Mouse (Mus musculus) limb, embryonic 10.5 days (tissue): ENCODE data around the gene Nos2. TPM values are rescaled to one million over a fixed set of nuclear protein-coding genes. Genes with fewer than 3 reads are reported as not detected.
A peak's percentile ranks its signal among the peaks of the same experiment; 100 is the strongest.

Experiments used
- DNase-seq: peaks from one replicate; pipeline ENCODE4 v3.0.0-alpha.2; 2017; ENCODE audit warnings: low spot score
- H3K27ac ChIP-seq: fragments of 300-500 bp; sonication (generic); 2 replicates; pipeline ENCODE4 v1.5.1; 2016; ENCODE audit warnings: mild to moderate bottlenecking
- H3K27me3 ChIP-seq: fragments of 300-500 bp; sonication (generic); 2 replicates; pipeline ENCODE4 v1.6.1; 2016; ENCODE audit warnings: low read depth, mild to moderate bottlenecking; ENCODE audit not compliant: poor library complexity, severe bottlenecking
- H3K36me3 ChIP-seq: fragments of 300-500 bp; sonication (generic); 2 replicates; pipeline ENCODE4 v1.6.1; 2016; ENCODE audit warnings: mild to moderate bottlenecking, moderate library complexity
- H3K4me1 ChIP-seq: fragments of 300-500 bp; sonication (generic); 2 replicates; pipeline ENCODE4 v1.6.1; 2016
- H3K4me3 ChIP-seq: fragments of 300-500 bp; sonication (generic); 2 replicates; pipeline ENCODE4 v1.5.1; 2016; ENCODE audit warnings: mild to moderate bottlenecking, moderate library complexity
- H3K9me3 ChIP-seq: fragments of 300-500 bp; sonication (generic); replicated peaks from 2 replicates; pipeline ENCODE4 v1.6.1; 2016; ENCODE audit warnings: mild to moderate bottlenecking
- WGBS: fragments of 180-500 bp; shearing (Covaris S2); methylation state at CpG from one replicate; pipeline ENCODE4 v1.1.7; 2016; 5-methylcytosine and 5-hydroxymethylcytosine counted together
- polyA plus RNA-seq: library from polyadenylated mRNA; unstranded; fragments of >200 nt; fragmentation: Nextera tagmentation; extraction: Ambion mirVana; gene quantifications from 2 replicates; pipeline ENCODE4 v1.2.1, GENCODE M21; 2016

The Nos2 gene
- polyA plus RNA-seq, 1 experiment from 2014 or later, result 1.4 TPM

DNA sequence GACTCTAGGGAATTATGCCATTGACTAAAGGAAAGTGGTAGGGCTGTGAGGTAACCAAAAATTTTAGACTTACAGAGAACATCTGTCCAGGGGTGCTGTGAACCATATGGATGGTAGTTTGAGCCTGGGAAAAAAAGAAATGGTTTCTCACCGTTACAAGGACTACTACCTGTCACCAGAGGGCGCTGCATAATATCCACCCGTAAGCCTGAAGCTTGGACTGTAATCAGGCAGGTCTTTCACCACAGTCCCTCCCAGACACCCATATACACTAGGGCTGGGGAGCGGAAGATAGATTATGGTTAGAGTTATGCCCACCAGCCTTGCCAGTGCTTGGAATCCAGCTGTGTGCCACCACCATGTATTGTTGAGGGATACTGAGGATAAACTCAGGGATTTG lies 46.8 kb downstream of the Nos2 start:
- Histone ChIP-seq H3K36me3 (no peaks in the 10 kb centered on the region), H3K4me1 (peaks cover 12% of the 10 kb centered on the region), H3K27me3 (no peaks in the 10 kb centered on the region), H3K9me3 (no peaks in the 10 kb centered on the region), H3K4me3 (no peak overlapping the region), H3K27ac (no peak overlapping the region)
- WGBS, result 29% methylated on average over 4 of the region's 4 CpGs
- peak; percentile 49 for DNase-seq

DNA sequence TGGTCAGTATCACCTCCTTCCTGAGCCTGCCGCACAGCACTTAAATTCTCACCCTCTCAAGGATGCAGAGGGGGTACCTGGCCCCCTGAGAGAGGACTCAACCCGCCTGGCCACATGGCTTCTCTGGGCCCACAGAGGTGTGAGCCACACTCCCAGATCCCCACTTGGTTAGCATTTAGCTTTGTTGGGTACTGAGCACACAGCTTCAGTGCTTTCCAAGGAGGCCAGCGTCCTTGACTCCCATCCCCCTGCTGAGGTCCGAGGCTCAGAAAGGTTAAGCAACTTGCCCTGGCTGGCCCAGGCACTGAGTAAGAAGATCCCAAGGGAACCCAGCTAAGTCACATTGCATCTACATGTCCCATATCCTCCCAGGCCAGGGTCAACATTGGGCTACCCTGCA lies 47.5 kb downstream of the Nos2 start:
- Histone ChIP-seq H3K4me1 (peaks cover 19% of the 10 kb centered on the region), H3K4me3 (no peak overlapping the region), H3K27ac (no peak overlapping the region), H3K9me3 (no peaks in the 10 kb centered on the region), H3K36me3 (no peaks in the 10 kb centered on the region), H3K27me3 (no peaks in the 10 kb centered on the region)
- no peak for DNase-seq
- WGBS, result 76% methylated on average over 4 of the region's 4 CpGs

GRCm38 (mm10) chr11:78971096-78971495 lies 50.5 kb downstream of the Nos2 start:
- no peak for DNase-seq
- no peak overlapping the region for H3K4me3 ChIP-seq
- H3K27ac ChIP-seq, result 0 out of 2 replicates have a peak overlapping the region, but pooled peaks have one; percentile 68
- 95% methylated on average over 8 of the region's 8 CpGs for WGBS
- no peaks in the 10 kb centered on the region for H3K36me3 ChIP-seq
- no peaks in the 10 kb centered on the region for H3K9me3 ChIP-seq
- H3K27me3 ChIP-seq, result no peaks in the 10 kb centered on the region
- peaks cover 30% of the 10 kb centered on the region for H3K4me1 ChIP-seq

DNA sequence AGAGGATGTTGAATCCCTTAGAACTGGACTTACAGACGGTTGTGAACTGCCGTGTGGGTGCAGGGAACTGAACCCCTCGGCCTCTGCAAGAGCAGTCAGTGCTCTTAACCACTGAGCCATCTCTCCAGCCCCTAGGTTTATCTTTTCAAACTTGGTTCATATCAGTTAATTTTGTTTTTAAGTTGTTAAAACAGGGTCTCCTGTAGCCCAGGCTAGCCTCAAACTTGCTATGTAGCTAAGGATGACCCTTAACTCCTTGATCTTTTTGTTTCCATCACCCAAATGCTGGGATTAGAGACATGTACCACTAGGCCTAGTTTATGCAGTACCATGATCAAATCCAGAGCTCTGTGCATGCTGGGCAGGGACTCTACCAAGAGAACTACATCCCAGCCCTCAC lies 51.2 kb downstream of the Nos2 start:
- no peak for DNase-seq
- no peak overlapping the region for H3K4me3 ChIP-seq
- H3K27me3 ChIP-seq, result no peaks in the 10 kb centered on the region
- H3K36me3 ChIP-seq, result no peaks in the 10 kb centered on the region
- peaks cover 30% of the 10 kb centered on the region for H3K4me1 ChIP-seq
- peak overlapping the region; percentile 68 for H3K27ac ChIP-seq
- 88% methylated on average over 3 of the region's 3 CpGs for WGBS
- no peaks in the 10 kb centered on the region for H3K9me3 ChIP-seq

GRCm38 (mm10) chr11:78972328-78972727 lies 51.7 kb downstream of the Nos2 start:
- WGBS, result 30% methylated on average over 6 of the region's 6 CpGs
- peak; percentile 40 for DNase-seq
- H3K4me3 ChIP-seq, result peak overlapping the region; percentile 7; the same call in 1 of the 2 replicates
- peaks cover 30% of the 10 kb centered on the region for H3K4me1 ChIP-seq
- no peaks in the 10 kb centered on the region for H3K27me3 ChIP-seq
- no peaks in the 10 kb centered on the region for H3K36me3 ChIP-seq
- no peaks in the 10 kb centered on the region for H3K9me3 ChIP-seq
- peak overlapping the region; percentile 68 for H3K27ac ChIP-seq

GRCm38 (mm10) chr11:78972811-78973351 lies 52.3 kb downstream of the Nos2 start:
- Histone ChIP-seq H3K4me1 (peaks cover 30% of the 10 kb centered on the region), H3K4me3 (peak overlapping the region; percentile 7; the same call in 1 of the 2 replicates), H3K9me3 (no peaks in the 10 kb centered on the region), H3K27ac (peak overlapping the region; percentile 68), H3K36me3 (no peaks in the 10 kb centered on the region), H3K27me3 (no peaks in the 10 kb centered on the region)
- WGBS, result 64% methylated on average over 8 of the region's 8 CpGs
- peak; percentile 54 for DNase-seq

DNA sequence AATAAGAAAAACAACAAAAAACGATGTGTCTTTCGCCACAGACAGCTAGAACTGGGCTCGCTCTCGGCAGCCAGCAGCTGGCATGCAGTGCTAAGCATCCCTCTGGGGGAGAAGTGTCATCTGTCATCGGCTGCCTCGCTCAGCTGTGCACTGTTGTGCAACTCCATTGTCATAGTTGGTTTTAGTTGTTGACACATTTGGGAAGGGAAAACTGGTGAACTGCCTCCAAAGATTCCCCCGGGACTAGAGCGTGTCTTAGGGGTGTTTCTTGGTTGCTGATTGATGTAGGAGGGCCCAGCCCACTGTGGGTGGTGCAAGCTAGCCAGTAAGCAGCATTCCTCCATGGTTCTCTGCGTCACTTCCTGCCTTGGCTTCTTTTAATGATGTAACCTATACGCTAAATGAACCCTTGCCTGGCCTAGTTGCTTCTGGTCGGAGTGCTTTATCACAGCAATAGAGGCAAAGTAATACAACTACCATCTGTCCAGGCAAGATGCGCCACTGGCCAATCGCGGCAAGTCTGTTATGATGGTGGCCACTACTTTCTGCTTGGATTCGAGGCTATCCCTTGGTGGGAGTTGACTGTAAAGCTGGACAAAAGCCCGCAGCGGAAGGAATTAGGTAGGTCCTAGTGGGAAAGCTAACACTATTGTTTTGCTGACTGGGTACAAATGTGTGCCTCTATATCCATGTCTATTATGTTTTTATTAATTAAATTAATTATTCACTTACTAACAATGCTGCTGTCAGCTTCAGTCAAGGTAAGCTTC lies 53.0 kb downstream of the Nos2 start:
- no peak for DNase-seq
- Histone ChIP-seq H3K36me3 (no peaks in the 10 kb centered on the region), H3K27ac (peak overlapping the region; percentile 68), H3K27me3 (no peaks in the 10 kb centered on the region), H3K4me1 (peaks cover 30% of the 10 kb centered on the region), H3K4me3 (no peak overlapping the region), H3K9me3 (no peaks in the 10 kb centered on the region)
- 82% methylated on average over 17 of the region's 17 CpGs for WGBS

DNA sequence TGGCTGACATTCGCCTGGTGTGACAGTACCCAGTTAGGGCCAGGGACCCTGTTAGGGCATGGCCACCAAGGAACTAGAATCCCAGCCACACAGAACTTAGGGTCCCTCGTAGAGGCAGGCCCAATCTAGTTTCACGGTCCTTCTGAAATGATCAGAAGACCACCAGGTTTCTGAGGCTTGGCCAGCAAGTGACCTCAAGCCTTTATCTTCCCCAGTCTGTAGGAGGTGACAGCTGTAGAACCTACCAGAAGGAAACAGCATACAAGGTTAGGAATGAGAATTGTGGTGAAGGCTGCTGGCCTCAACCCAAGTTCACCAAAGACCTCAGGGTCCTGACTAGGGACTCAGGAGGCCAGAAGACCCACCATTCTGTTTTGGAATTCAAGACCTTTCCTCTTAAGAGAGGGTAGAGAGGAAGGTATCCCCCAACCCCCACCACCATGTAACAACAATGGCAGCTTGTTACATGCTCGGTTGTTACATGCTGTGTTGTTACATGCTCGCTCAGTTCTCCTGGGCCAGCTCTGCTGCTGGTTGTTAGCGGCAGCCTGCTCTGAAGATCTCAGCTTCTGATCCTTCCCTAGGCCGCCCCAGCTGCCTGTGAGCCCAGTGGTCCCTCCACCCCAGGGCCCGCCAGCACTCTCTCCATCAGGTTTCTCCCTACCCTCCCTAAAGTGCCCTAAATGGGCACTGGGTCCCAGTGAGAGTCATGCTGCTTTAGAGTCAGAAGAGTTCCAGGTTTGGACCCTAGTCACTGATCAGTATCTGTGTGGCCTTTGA lies 56.3 kb downstream of the Nos2 start:
- H3K27ac ChIP-seq, result no peak overlapping the region
- WGBS, result 79% methylated on average over 8 of the region's 8 CpGs
- H3K4me3 ChIP-seq, result no peak overlapping the region
- DNase-seq, result no peak
- no peaks in the 10 kb centered on the region for H3K9me3 ChIP-seq
- H3K36me3 ChIP-seq, result no peaks in the 10 kb centered on the region
- no peaks in the 10 kb centered on the region for H3K27me3 ChIP-seq
- H3K4me1 ChIP-seq, result peaks cover 23% of the 10 kb centered on the region

- no peaks in the 10 kb centered on the region for H3K27me3 ChIP-seq
- H3K4me3 ChIP-seq, result no peak overlapping the region
- no peak overlapping the region for H3K27ac ChIP-seq
- peaks cover 11% of the 10 kb centered on the region for H3K4me1 ChIP-seq
- no peaks in the 10 kb centered on the region for H3K36me3 ChIP-seq
- DNase-seq, result no peak
- H3K9me3 ChIP-seq, result no peaks in the 10 kb centered on the region
- WGBS, result 86% methylated on average over 12 of the region's 12 CpGs
These were observed 57.8 kb downstream of the Nos2 start for GRCm38 (mm10) chr11:78978176-78979019.

GRCm38 (mm10) chr11:78980083-78980634 lies 59.6 kb downstream of the Nos2 start:
- H3K36me3 ChIP-seq, result no peaks in the 10 kb centered on the region
- H3K27me3 ChIP-seq, result no peaks in the 10 kb centered on the region
- no peak overlapping the region for H3K27ac ChIP-seq
- H3K9me3 ChIP-seq, result no peaks in the 10 kb centered on the region
- H3K4me3 ChIP-seq, result no peak overlapping the region
- no peak for DNase-seq
- 73% methylated on average over 4 of the region's 4 CpGs for whole genome bisulfite sequencing
- 0 out of 2 replicates have a peak, but pooled peaks cover 4% of the 10 kb centered on the region for H3K4me1 ChIP-seq

DNA sequence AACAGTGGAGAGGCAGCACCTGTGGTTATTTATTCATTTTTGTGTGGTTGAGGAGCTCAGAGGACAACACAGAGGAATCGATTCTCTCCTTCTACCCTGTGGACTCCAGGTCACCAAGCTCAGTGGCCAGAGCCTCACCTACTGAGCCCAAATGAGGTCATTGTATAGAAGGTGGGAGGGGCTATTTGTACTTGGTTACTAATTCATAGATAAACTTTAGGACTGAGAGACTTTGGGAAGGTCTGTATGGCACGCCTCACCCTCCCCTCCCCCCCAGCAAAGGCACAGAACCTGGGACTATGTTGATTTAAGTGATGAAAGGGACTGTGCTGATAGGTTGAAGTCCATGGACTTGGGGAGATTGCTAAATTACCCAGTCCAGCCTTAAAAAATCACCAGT lies 61.5 kb downstream of the Nos2 start:
- DNase-seq, result no peak
- WGBS, result 89% methylated on average over 2 of the region's 2 CpGs
- Histone ChIP-seq H3K4me3 (no peak overlapping the region), H3K27me3 (no peaks in the 10 kb centered on the region), H3K36me3 (no peaks in the 10 kb centered on the region), H3K9me3 (no peaks in the 10 kb centered on the region), H3K27ac (no peak overlapping the region), H3K4me1 (0 out of 2 replicates have a peak, but pooled peaks cover 4% of the 10 kb centered on the region)
